Mouse (Mus musculus): ENCODE measurements at regions not wholly inside any gene's neighbourhood (a gene's known extent, or its start where the extent isn't known, plus 50 kb on each side); places are given as distances from the start of the nearest gene placed in this dataset.

DNA sequence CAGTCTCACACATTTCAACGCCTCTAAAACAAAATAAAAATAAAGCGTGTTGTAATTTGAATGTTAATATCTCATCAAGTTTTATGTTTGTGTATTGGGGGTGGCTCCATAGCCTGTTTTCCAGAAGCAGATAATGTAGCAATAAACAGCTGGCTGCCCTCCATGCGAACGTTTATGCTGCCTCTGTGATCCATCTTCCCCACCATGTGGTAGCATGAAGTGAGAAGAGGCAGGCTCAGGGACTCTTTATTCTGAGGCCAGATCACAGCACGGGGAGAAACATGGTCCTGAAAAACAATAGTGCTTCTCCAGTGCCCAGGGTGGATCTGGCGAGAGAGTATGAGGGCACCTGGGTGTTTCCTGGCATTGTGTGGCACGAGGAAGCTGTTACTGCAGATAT is 271.4 kb downstream of the 1700009N14Rik start:
- TF ChIP-seq CTCF (IDR thresholded peaks at IDR 0.05; ENCODE audit: low read depth), result no peak
- TF ChIP-seq EP300 (IDR thresholded peaks at IDR 0.05; ENCODE audit: low read depth), result no peak
